Mouse (Mus musculus): ENCODE measurements around the gene Baz2a. TPM values are rescaled to one million over a fixed set of nuclear protein-coding genes. Genes with fewer than 3 reads are reported as not detected.
A peak's percentile ranks its signal among the peaks of the same experiment; 100 is the strongest.
"Not testable (repeated sequence)": the region's sequence is repeated elsewhere in the genome, so short reads cannot be mapped to it uniquely, and the experiment has no call there.

Baz2a gene
- total and polyA plus RNA-seq, 2 experiments, result 6.6 to 12.3 TPM

DNA sequence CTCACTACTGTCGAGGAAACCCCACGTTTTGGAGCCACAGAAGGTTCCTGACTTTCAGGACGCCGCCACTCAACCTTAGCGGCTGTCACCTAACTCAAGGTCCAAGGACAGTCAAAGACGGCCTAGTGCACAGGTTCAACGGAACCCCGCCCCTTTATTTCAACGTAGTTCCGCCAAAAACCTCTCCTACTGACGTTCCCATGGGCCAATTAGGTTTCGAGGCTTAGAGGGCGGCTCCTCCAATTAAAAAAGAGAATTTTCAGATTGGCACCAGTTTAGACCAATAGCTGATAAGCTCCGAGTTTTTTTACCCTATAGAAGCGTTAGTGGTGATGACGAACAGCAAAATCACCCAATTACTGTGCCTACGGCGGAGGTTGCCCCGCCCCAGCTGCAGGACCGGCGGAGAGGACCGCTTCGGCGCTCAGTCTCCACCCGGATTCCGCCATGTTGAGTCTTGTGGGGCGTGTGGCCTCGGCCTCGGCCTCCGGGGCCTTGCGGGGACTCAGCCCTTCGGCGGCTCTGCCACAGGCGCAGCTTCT lies 8.4 kb upstream of the Baz2a start, which contains the start of gene Atp5b:
Gene Atp5b, plus strand, starts transcription at position 394 of the 542 bp plus-strand sequence.
- WGBS, result under 1% methylated on average over 34 of the region's 34 CpGs
- H3K9ac ChIP-seq (ENCODE audit: low read depth, low read length), result peak within 1 kb of the TSS; percentile 95

DNA sequence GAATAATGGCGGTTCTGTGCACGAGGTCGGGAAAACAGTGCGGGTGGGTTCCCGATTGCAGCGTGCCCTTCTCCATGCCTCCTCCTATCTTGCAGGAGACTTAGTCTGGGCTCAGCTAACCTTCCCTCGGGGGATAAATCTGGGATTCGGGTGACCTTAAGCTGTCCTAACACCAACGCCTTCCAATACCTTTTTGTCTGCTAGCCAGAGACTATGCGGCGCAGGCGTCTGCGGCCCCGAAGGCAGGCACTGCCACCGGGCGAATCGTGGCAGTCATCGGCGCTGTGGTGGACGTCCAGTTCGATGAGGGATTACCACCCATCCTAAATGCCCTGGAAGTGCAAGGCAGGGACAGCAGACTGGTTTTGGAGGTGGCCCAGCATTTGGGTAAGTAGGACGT lies 7.7 kb upstream of the Baz2a start:
- TF ChIP-seq POLR2A (IDR thresholded peaks at IDR 0.05; ENCODE audit: extremely low read depth, insufficient read depth, low read length), result no peak
- TF ChIP-seq CTCF (IDR thresholded peaks at IDR 0.05; ENCODE audit: low read depth, low read length), result no peak
- DNase-seq (ENCODE audit: extremely low read depth, low read depth, low spot score), result no peak
- peaks cover 26% of the 10 kb centered on the region for H3K4me1 ChIP-seq (ENCODE audit: control insufficient read depth, insufficient read depth, low read length)
- H3K36me3 ChIP-seq (ENCODE audit: control insufficient read depth, insufficient read depth, low read length), result peaks cover 38% of the 10 kb centered on the region
- H3K4me3 ChIP-seq (ENCODE audit: insufficient read depth, low read depth, low read length), result peak overlapping the region; percentile 89
- WGBS, result under 1% methylated on average over 22 of the region's 22 CpGs
- peak overlapping the region; percentile 95 for H3K27ac ChIP-seq (replicated peaks; ENCODE audit: insufficient read depth, low read depth, low read length)
- no peaks in the 10 kb centered on the region for H3K27me3 ChIP-seq (ENCODE audit: control insufficient read depth, insufficient read depth, low read length)
- H3K9ac ChIP-seq (ENCODE audit: low read depth, low read length), result peak overlapping the region; percentile 95
- H3K79me2 ChIP-seq (ENCODE audit: control insufficient read depth, insufficient read depth, low read length), result peaks cover 15% of the 10 kb centered on the region

More for the DNA sequence above, 8.4 kb upstream of the Baz2a start, which contains the start of gene Atp5b:
- Histone ChIP-seq H3K36me3 (ENCODE audit: control insufficient read depth, insufficient read depth, low read length) (peaks cover 33% of the 10 kb centered on the region), H3K27ac (replicated peaks; ENCODE audit: insufficient read depth, low read depth, low read length) (peak within 1 kb of the TSS; percentile 95), H3K79me2 (ENCODE audit: control insufficient read depth, insufficient read depth, low read length) (peaks cover 15% of the 10 kb centered on the region), H3K27me3 (ENCODE audit: control insufficient read depth, insufficient read depth, low read length) (no peaks in the 10 kb centered on the region), H3K4me1 (ENCODE audit: control insufficient read depth, insufficient read depth, low read length) (peaks cover 26% of the 10 kb centered on the region), H3K4me3 (ENCODE audit: insufficient read depth, low read depth, low read length) (peak within 1 kb of the TSS; percentile 89)
- peak; percentile 99 for DNase-seq (ENCODE audit: extremely low read depth, low read depth, low spot score)
- TF ChIP-seq CTCF (IDR thresholded peaks at IDR 0.05; ENCODE audit: low read depth, low read length) (no peak), POLR2A (IDR thresholded peaks at IDR 0.05; ENCODE audit: extremely low read depth, insufficient read depth, low read length) (peak; percentile 96)

DNA sequence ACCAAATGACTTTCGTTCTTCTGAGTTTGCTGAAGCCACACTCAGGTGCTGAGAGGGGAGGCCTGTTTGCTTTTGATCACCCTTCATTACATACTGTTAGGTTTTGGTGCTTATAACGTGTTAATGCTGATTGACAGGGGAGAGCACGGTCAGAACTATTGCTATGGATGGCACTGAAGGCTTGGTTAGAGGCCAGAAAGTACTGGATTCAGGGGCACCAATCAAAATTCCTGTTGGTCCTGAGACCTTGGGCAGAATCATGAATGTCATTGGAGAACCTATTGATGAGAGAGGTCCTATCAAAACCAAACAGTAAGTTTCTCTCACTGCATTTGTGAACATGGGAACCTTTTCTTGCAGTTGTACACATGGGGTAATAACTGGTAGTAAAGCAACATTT lies 7.2 kb upstream of the Baz2a start:
- peak overlapping the region; percentile 89 for H3K4me3 ChIP-seq (ENCODE audit: insufficient read depth, low read depth, low read length)
- peak overlapping the region; percentile 95 for H3K9ac ChIP-seq (ENCODE audit: low read depth, low read length)
- H3K27ac ChIP-seq (replicated peaks; ENCODE audit: insufficient read depth, low read depth, low read length), result peak overlapping the region; percentile 95
- peaks cover 43% of the 10 kb centered on the region for H3K36me3 ChIP-seq (ENCODE audit: control insufficient read depth, insufficient read depth, low read length)
- H3K79me2 ChIP-seq (ENCODE audit: control insufficient read depth, insufficient read depth, low read length), result peaks cover 15% of the 10 kb centered on the region
- H3K27me3 ChIP-seq (ENCODE audit: control insufficient read depth, insufficient read depth, low read length), result no peaks in the 10 kb centered on the region
- TF ChIP-seq POLR2A (IDR thresholded peaks at IDR 0.05; ENCODE audit: extremely low read depth, insufficient read depth, low read length) (no peak), CTCF (IDR thresholded peaks at IDR 0.05; ENCODE audit: low read depth, low read length) (no peak)
- 4% methylated on average over 3 of the region's 3 CpGs for WGBS
- no peak for DNase-seq (ENCODE audit: extremely low read depth, low read depth, low spot score)
- peaks cover 26% of the 10 kb centered on the region for H3K4me1 ChIP-seq (ENCODE audit: control insufficient read depth, insufficient read depth, low read length)

DNA sequence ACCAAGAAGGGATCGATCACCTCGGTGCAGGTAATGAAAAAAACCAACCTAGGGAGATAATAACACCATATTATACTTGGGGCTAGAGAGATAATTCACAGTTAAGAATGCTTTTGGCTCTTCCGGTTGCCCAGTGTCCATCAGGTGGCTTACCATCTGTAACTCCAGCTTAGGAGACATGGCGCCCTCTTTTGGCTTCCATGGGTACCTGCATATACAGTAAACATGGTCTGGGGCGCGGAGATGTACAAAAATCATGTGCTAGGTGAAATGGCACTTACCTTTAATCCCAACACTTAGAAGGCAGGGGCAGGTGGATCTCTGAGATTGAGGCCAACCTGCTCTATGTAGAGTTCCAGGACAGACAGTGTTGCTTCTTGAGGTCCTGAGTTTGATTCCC lies 5.0 kb upstream of the Baz2a start:
- H3K9ac ChIP-seq (ENCODE audit: low read depth, low read length), result no peak overlapping the region
- H3K27me3 ChIP-seq (ENCODE audit: control insufficient read depth, insufficient read depth, low read length), result no peaks in the 10 kb centered on the region
- WGBS, result 62% methylated on average over 6 of the region's 6 CpGs
- H3K4me1 ChIP-seq (ENCODE audit: control insufficient read depth, insufficient read depth, low read length), result peaks cover 26% of the 10 kb centered on the region
- no peak overlapping the region for H3K4me3 ChIP-seq (ENCODE audit: insufficient read depth, low read depth, low read length)
- H3K27ac ChIP-seq (replicated peaks; ENCODE audit: insufficient read depth, low read depth, low read length), result no peak overlapping the region
- no peak for DNase-seq (ENCODE audit: extremely low read depth, low read depth, low spot score)
- peaks cover 15% of the 10 kb centered on the region for H3K79me2 ChIP-seq (ENCODE audit: control insufficient read depth, insufficient read depth, low read length)
- TF ChIP-seq CTCF (IDR thresholded peaks at IDR 0.05; ENCODE audit: low read depth, low read length) (peak; percentile 32; the same call in 1 of the 2 replicates), POLR2A (IDR thresholded peaks at IDR 0.05; ENCODE audit: extremely low read depth, insufficient read depth, low read length) (no peak)
- H3K36me3 ChIP-seq (ENCODE audit: control insufficient read depth, insufficient read depth, low read length), result peaks cover 52% of the 10 kb centered on the region

DNA sequence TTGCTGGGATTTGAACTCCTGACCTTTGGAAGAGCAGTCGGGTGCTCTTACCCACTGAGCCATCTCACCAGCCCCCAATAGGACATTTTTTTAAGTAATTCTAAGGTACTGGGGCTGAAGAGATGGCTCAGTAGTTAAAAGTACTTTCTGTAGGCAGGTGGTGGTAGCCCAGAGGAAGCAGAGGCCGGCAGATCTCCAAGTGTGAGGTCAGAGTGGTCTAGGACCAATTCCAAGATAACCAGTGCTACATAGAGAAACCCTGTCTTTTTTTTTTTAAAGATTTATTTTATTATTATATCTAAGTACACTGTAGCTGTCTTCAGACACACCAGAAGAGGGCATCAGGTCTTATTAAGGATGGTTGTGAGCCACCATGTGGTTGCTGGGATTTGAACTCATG lies 4.2 kb upstream of the Baz2a start:
- not testable (repeated sequence) for DNase-seq (ENCODE audit: extremely low read depth, low read depth, low spot score); H3K4me3 ChIP-seq (ENCODE audit: insufficient read depth, low read depth, low read length); H3K27ac ChIP-seq (replicated peaks; ENCODE audit: insufficient read depth, low read depth, low read length); H3K27me3 ChIP-seq (ENCODE audit: control insufficient read depth, insufficient read depth, low read length); H3K9ac ChIP-seq (ENCODE audit: low read depth, low read length)
- Histone ChIP-seq H3K36me3 (ENCODE audit: control insufficient read depth, insufficient read depth, low read length) (peaks cover 52% of the 10 kb centered on the region), H3K79me2 (ENCODE audit: control insufficient read depth, insufficient read depth, low read length) (peaks cover 15% of the 10 kb centered on the region), H3K4me1 (ENCODE audit: control insufficient read depth, insufficient read depth, low read length) (peaks cover 20% of the 10 kb centered on the region)
- WGBS, result 14% methylated on average over 2 of the region's 2 CpGs

DNA sequence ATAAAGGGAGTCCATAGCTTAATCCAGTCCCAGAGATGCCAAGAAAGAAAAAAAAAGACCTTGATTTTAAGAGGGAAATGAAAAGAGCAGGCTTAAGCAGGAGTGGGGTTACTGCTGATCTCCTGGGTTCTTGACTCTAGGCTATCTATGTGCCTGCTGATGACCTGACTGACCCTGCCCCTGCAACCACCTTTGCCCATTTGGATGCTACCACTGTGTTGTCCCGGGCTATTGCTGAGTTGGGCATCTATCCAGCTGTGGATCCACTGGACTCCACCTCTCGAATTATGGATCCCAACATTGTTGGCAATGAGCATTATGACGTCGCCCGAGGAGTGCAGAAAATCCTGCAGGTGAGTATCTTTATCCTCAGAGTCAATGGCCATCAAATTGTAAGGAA lies 3.2 kb upstream of the Baz2a start:
- peaks cover 52% of the 10 kb centered on the region for H3K36me3 ChIP-seq (ENCODE audit: control insufficient read depth, insufficient read depth, low read length)
- peak; percentile 94 for DNase-seq (ENCODE audit: extremely low read depth, low read depth, low spot score)

More for the DNA sequence above, 3.2 kb upstream of the Baz2a start:
- Histone ChIP-seq H3K9ac (ENCODE audit: low read depth, low read length) (no peak overlapping the region), H3K27me3 (ENCODE audit: control insufficient read depth, insufficient read depth, low read length) (no peaks in the 10 kb centered on the region), H3K4me1 (ENCODE audit: control insufficient read depth, insufficient read depth, low read length) (peaks cover 20% of the 10 kb centered on the region), H3K27ac (replicated peaks; ENCODE audit: insufficient read depth, low read depth, low read length) (peak overlapping the region; percentile 28; the same call in 1 of the 2 replicates), H3K4me3 (ENCODE audit: insufficient read depth, low read depth, low read length) (no peak overlapping the region), H3K79me2 (ENCODE audit: control insufficient read depth, insufficient read depth, low read length) (peaks cover 15% of the 10 kb centered on the region)
- WGBS, result 29% methylated on average over 5 of the region's 5 CpGs
- TF ChIP-seq POLR2A (IDR thresholded peaks at IDR 0.05; ENCODE audit: extremely low read depth, insufficient read depth, low read length) (no peak), CTCF (IDR thresholded peaks at IDR 0.05; ENCODE audit: low read depth, low read length) (no peak)

Measured in liver, adult 2 months (tissue).